In the genomic region with DNA sequence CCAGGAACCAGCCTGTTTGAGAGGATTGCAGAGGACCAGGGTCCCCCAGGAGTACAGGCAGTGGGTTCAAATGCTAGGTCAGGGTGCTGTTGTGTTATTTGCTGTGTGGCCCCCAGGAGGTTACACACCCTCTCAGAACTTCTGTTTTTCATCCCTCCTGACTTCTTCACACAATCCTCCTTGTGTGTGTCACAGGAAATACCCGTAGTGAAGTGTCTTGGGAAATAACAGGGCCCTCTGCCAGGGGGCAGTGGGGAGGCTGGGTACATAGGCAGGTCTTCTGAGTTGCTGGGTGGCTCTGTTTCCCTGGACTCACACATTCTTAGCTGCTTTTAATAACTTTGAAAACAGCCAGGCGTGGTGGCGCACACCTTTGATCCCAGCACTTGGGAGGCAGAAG, we compare ENCODE assay signal across 19 mouse cellular contexts. TPM values are rescaled to one million over a fixed set of nuclear protein-coding genes. Genes with fewer than 3 reads are reported as not detected.
"Had no signal": no experiment of that assay in that cellular context is flagged by ENCODE, and none has a peak within 500 bp of the region (broad histone marks: within the 10 kb centered on the region; RNA-seq: fewer than 3 reads in every experiment).

No protein-coding gene starts in this region.

- H3K27me3 ChIP-seq: neural tube, embryonic 12.5 days; stomach, embryonic 15.5 days had no signal

- H3K9ac ChIP-seq: liver, embryonic 14.5 days; lung, embryonic 14.5 days; midbrain, embryonic 12.5 days; neural tube, embryonic 12.5 days; stomach, embryonic 15.5 days had no signal

- H3K9me3 ChIP-seq: midbrain, embryonic 10.5 days; midbrain, embryonic 12.5 days; neural tube, embryonic 12.5 days; stomach, embryonic 15.5 days had no signal

- H3K4me1 ChIP-seq: midbrain, embryonic 10.5 days; midbrain, embryonic 12.5 days; neural tube, embryonic 12.5 days; stomach, embryonic 15.5 days had no signal

- H3K36me3 ChIP-seq: midbrain, embryonic 10.5 days; midbrain, embryonic 12.5 days; neural tube, embryonic 12.5 days; stomach, embryonic 15.5 days had no signal

- H3K27ac ChIP-seq: liver, embryonic 14.5 days; midbrain, embryonic 10.5 days; midbrain, embryonic 12.5 days; neural tube, embryonic 12.5 days; stomach, embryonic 15.5 days had no signal

- DNase-seq: lung, adult 18-20 months; lung, embryonic 14.5 days; lung, postnatal 10 days; midbrain, embryonic 14.5 days; right cerebral cortex, postnatal 14 days; thymus, adult 18-20 months had no signal

- H3K4me3 ChIP-seq: midbrain, embryonic 10.5 days; midbrain, embryonic 12.5 days; neural tube, embryonic 12.5 days; stomach, embryonic 15.5 days had no signal

- H3K4me2 ChIP-seq: lung, embryonic 14.5 days; midbrain, embryonic 12.5 days; neural tube, embryonic 12.5 days; stomach, embryonic 15.5 days had no signal

RNA-seq across cellular contexts. Expression of gene Muc3a, which starts 6.9 kb away (rescaled TPM):
- total RNA-seq: midbrain, postnatal 0 days; monocyte, adult 5-6 weeks had no signal
- polyA plus RNA-seq: lung, embryonic 14.5 days; lung, embryonic 16.5 days; midbrain, embryonic 10.5 days; neural tube, embryonic 12.5 days had no signal

RNA-seq across cellular contexts. Expression of gene Muc3, which starts 56.2 kb away (rescaled TPM):
- total RNA-seq: megakaryocyte-erythroid progenitor cell, adult 5-6 weeks; midbrain, postnatal 0 days; monocyte, adult 5-6 weeks; neutrophil, adult 5-6 weeks had no signal
- polyA plus RNA-seq: liver, embryonic 14.5 days; liver, embryonic 16.5 days; lung, embryonic 14.5 days; lung, embryonic 16.5 days; midbrain, embryonic 10.5 days; midbrain, embryonic 12.5 days; midbrain, embryonic 14.5 days; midbrain, postnatal 0 days; neural tube, embryonic 12.5 days; neural tube, embryonic 14.5 days; spleen, adult 2 months had no signal
